Mouse (Mus musculus): ENCODE results near the gene Ptprt.

The Ptprt gene

GRCm38 (mm10) chr2:162401316-162402100 lies 259.4 kb downstream of the Ptprt start:
- DNase-seq, result no peak

GRCm38 (mm10) chr2:162394601-162395000 lies 266.3 kb downstream of the Ptprt start:
- DNase-seq, result no peak

- DNase-seq, result no peak
Measured at GRCm38 (mm10) chr2:162391834-162392233, 269.1 kb downstream of the Ptprt start.

- no peak for DNase-seq
Measured at GRCm38 (mm10) chr2:162377309-162377708, 283.6 kb downstream of the Ptprt start.

GRCm38 (mm10) chr2:162349047-162349446 lies 311.9 kb downstream of the Ptprt start:
- no peak for DNase-seq

- no peak for DNase-seq
Measured at GRCm38 (mm10) chr2:162341846-162342245, 319.1 kb downstream of the Ptprt start.

GRCm38 (mm10) chr2:162340231-162340630 lies 320.7 kb downstream of the Ptprt start:
- DNase-seq, result no peak

- no peak for DNase-seq
Measured at GRCm38 (mm10) chr2:162332066-162332683, 328.8 kb downstream of the Ptprt start.

GRCm38 (mm10) chr2:162329430-162329829 lies 331.5 kb downstream of the Ptprt start:
- no peak for DNase-seq

- no peak for DNase-seq
Measured at GRCm38 (mm10) chr2:162322411-162322810, 338.5 kb downstream of the Ptprt start.

- DNase-seq, result no peak
Measured at GRCm38 (mm10) chr2:162307996-162308395, 353.0 kb downstream of the Ptprt start.

GRCm38 (mm10) chr2:162294070-162294469 lies 366.9 kb downstream of the Ptprt start:
- DNase-seq, result no peak

GRCm38 (mm10) chr2:162282606-162283005 lies 378.3 kb downstream of the Ptprt start:
- DNase-seq, result peak; percentile 3

- no peak for DNase-seq
Measured at GRCm38 (mm10) chr2:162282121-162282520, 378.8 kb downstream of the Ptprt start.

GRCm38 (mm10) chr2:162273826-162274225 lies 387.1 kb downstream of the Ptprt start:
- no peak for DNase-seq

- DNase-seq, result no peak
Measured at GRCm38 (mm10) chr2:162251272-162251671, 409.7 kb downstream of the Ptprt start.

GRCm38 (mm10) chr2:162248296-162248695 lies 412.7 kb downstream of the Ptprt start:
- DNase-seq, result no peak

- DNase-seq, result no peak
Measured at GRCm38 (mm10) chr2:162222476-162222875, 438.5 kb downstream of the Ptprt start.

- DNase-seq, result no peak
Measured at GRCm38 (mm10) chr2:162220586-162220985, 440.4 kb downstream of the Ptprt start.

- no peak for DNase-seq
Measured at GRCm38 (mm10) chr2:162219507-162219906, 441.4 kb downstream of the Ptprt start.

GRCm38 (mm10) chr2:162217896-162218295 lies 443.1 kb downstream of the Ptprt start:
- no peak for DNase-seq

GRCm38 (mm10) chr2:162212397-162212796 lies 448.6 kb downstream of the Ptprt start:
- no peak for DNase-seq

GRCm38 (mm10) chr2:162210564-162210963 lies 450.4 kb downstream of the Ptprt start:
- no peak for DNase-seq

- DNase-seq, result no peak
Measured at GRCm38 (mm10) chr2:162197316-162197715, 463.6 kb downstream of the Ptprt start.
